Mouse (Mus musculus) common myeloid progenitor, adult 5-6 weeks (primary cell): ENCODE results near the gene Rad51b. TPM values are rescaled to one million over a fixed set of nuclear protein-coding genes. Genes with fewer than 3 reads are reported as not detected.

Experiments
- ATAC-seq: replicated peaks from 2 replicates; pipeline ENCODE4 v1.8.0; 2016; ENCODE audit warnings: low read depth, mild to moderate bottlenecking, moderate TSS enrichment, inconsistent platforms; ENCODE audit not compliant: poor library complexity, severe bottlenecking
- total RNA-seq: library from RNA; stranded (forward); fragments of 200-1000, 187-1606 nt; gene quantifications from 2 replicates; pipeline ENCODE4 v1.2.3, GENCODE M21; 2017

The Rad51b gene
- total RNA-seq, 1 experiment from 2014 or later = 10.8 TPM

- ATAC-seq = no peak
Measured at GRCm38 (mm10) chr12:79429507-79430291, 132.6 kb downstream of the Rad51b start.

- no peak for ATAC-seq
Measured at GRCm38 (mm10) chr12:79431138-79431537, 134.1 kb downstream of the Rad51b start.

GRCm38 (mm10) chr12:79433724-79434442, 136.8 kb downstream of the Rad51b start:
- ATAC-seq = 0 out of 2 replicates have a peak, but pooled peaks have one; percentile 25

GRCm38 (mm10) chr12:79435474-79435873, 138.4 kb downstream of the Rad51b start:
- no peak for ATAC-seq

- no peak for ATAC-seq
Measured at GRCm38 (mm10) chr12:79436035-79436434, 139.0 kb downstream of the Rad51b start.

- no peak for ATAC-seq
Measured at GRCm38 (mm10) chr12:79436892-79437291, 139.8 kb downstream of the Rad51b start.

- no peak for ATAC-seq
Measured at GRCm38 (mm10) chr12:79437572-79437971, 140.5 kb downstream of the Rad51b start.

GRCm38 (mm10) chr12:79439961-79440360, 142.9 kb downstream of the Rad51b start:
- ATAC-seq = no peak

GRCm38 (mm10) chr12:79441210-79442005, 144.3 kb downstream of the Rad51b start:
- no peak for ATAC-seq

GRCm38 (mm10) chr12:79442126-79442525, 145.0 kb downstream of the Rad51b start:
- no peak for ATAC-seq

GRCm38 (mm10) chr12:79442836-79443390, 145.8 kb downstream of the Rad51b start:
- ATAC-seq = no peak

- ATAC-seq = 0 out of 2 replicates have a peak, but pooled peaks have one; percentile 39
Measured at GRCm38 (mm10) chr12:79444646-79445045, 147.6 kb downstream of the Rad51b start.

GRCm38 (mm10) chr12:79447039-79447438, 150.0 kb downstream of the Rad51b start:
- ATAC-seq = no peak

- no peak for ATAC-seq
Measured at GRCm38 (mm10) chr12:79449817-79450411, 152.8 kb downstream of the Rad51b start.

GRCm38 (mm10) chr12:79452882-79453281, 155.8 kb downstream of the Rad51b start:
- no peak for ATAC-seq

GRCm38 (mm10) chr12:79454017-79454416, 156.9 kb downstream of the Rad51b start:
- ATAC-seq = no peak

- no peak for ATAC-seq
Measured at GRCm38 (mm10) chr12:79455061-79455847, 158.2 kb downstream of the Rad51b start.

GRCm38 (mm10) chr12:79455848-79456164, 158.7 kb downstream of the Rad51b start:
- ATAC-seq = no peak

GRCm38 (mm10) chr12:79456251-79456650, 159.2 kb downstream of the Rad51b start:
- ATAC-seq = no peak
